Mouse (Mus musculus) erythroblast, embryonic 14.5 days (primary cell): ENCODE data around the gene Trmt10a.

Experiments used
- GATA1 ChIP-seq: IDR thresholded peaks from 2 replicates; pipeline ENCODE4 v1.6.1; 2012; ENCODE audit warnings: low read length, inconsistent platforms, mixed read lengths
- TAL1 ChIP-seq: IDR thresholded peaks from 3 replicates; pipeline ENCODE4 v1.6.1; 2012; ENCODE audit warnings: low read length, inconsistent platforms, mixed read lengths

GRCm38 (mm10) chr3:138118392-138118791 lies 24.9 kb upstream of the Trmt10a start:
- TF ChIP-seq GATA1 (no peak), TAL1 (no peak)
